Mouse (Mus musculus) T-helper 1 cell (primary cell): Measurements from ENCODE around the gene 6430628N08Rik.

ENCODE experiments used
- in situ Hi-C: fragments of 300-600 bp; cut with MboI, MseI; formaldehyde crosslinking; loops from one replicate; pipeline ENCODE4 v1.15.1; 2025; ENCODE audit warnings: high pct_unique_total_duplicates

Gene 6430628N08Rik

GRCm38 (mm10) chr4:115890553-115890952, at the start of gene 6430628N08Rik:
Gene 6430628N08Rik (plus strand): TSS chr4:115890665.
- in situ Hi-C loops: no loop called here

- in situ Hi-C loops: loop anchor here (25.0 kb wide), 1 partner anchor 1296 kb away; the partner anchor contains the start of genes Btbd19, Plk3 and Tctex1d4
These were observed 49.6 kb upstream of the 6430628N08Rik start for GRCm38 (mm10) chr4:115840842-115841241.

GRCm38 (mm10) chr4:115846656-115847055, 43.8 kb upstream of the 6430628N08Rik start:
- in situ Hi-C loops: loop anchor here (25.0 kb wide), 1 partner anchor 1291 kb away; the partner anchor contains the start of genes Btbd19, Plk3 and Tctex1d4

GRCm38 (mm10) chr4:115847377-115847776, 43.1 kb upstream of the 6430628N08Rik start:
- in situ Hi-C loops: loop anchor here (25.0 kb wide), 1 partner anchor 1290 kb away; the partner anchor contains the start of genes Btbd19, Plk3 and Tctex1d4

- in situ Hi-C loops: loop anchor here (25.0 kb wide), 1 partner anchor 1289 kb away; the partner anchor contains the start of genes Btbd19, Plk3 and Tctex1d4
These were observed 42.4 kb upstream of the 6430628N08Rik start for GRCm38 (mm10) chr4:115848083-115848482.

GRCm38 (mm10) chr4:115848990-115849677, 41.3 kb upstream of the 6430628N08Rik start:
- in situ Hi-C loops: loop anchor here (25.0 kb wide), 1 partner anchor 1288 kb away; the partner anchor contains the start of genes Btbd19, Plk3 and Tctex1d4

- in situ Hi-C loops: no loop called here
These were observed 40.4 kb upstream of the 6430628N08Rik start for GRCm38 (mm10) chr4:115850111-115850510.

- in situ Hi-C loops: no loop called here
These were observed 39.8 kb upstream of the 6430628N08Rik start for GRCm38 (mm10) chr4:115850631-115851030.

- in situ Hi-C loops: no loop called here
These were observed 38.9 kb upstream of the 6430628N08Rik start for GRCm38 (mm10) chr4:115851569-115851968.

GRCm38 (mm10) chr4:115855100-115855499, 35.4 kb upstream of the 6430628N08Rik start:
- in situ Hi-C loops: no loop called here

- in situ Hi-C loops: no loop called here
These were observed 34.9 kb upstream of the 6430628N08Rik start for GRCm38 (mm10) chr4:115855609-115856008.

GRCm38 (mm10) chr4:115856282-115856681, 34.2 kb upstream of the 6430628N08Rik start:
- in situ Hi-C loops: no loop called here

- in situ Hi-C loops: no loop called here
These were observed 33.1 kb upstream of the 6430628N08Rik start for GRCm38 (mm10) chr4:115857293-115857883.

GRCm38 (mm10) chr4:115863352-115863751, 27.1 kb upstream of the 6430628N08Rik start:
- in situ Hi-C loops: no loop called here

- in situ Hi-C loops: no loop called here
These were observed 26.6 kb upstream of the 6430628N08Rik start for GRCm38 (mm10) chr4:115863880-115864279.

- in situ Hi-C loops: no loop called here
These were observed 20.8 kb upstream of the 6430628N08Rik start for GRCm38 (mm10) chr4:115869512-115870210.

GRCm38 (mm10) chr4:115873231-115873630, 17.2 kb upstream of the 6430628N08Rik start:
- in situ Hi-C loops: no loop called here

GRCm38 (mm10) chr4:115878216-115878678, 12.2 kb upstream of the 6430628N08Rik start:
- in situ Hi-C loops: no loop called here

- in situ Hi-C loops: no loop called here
These were observed 11.6 kb upstream of the 6430628N08Rik start for GRCm38 (mm10) chr4:115878828-115879227.

GRCm38 (mm10) chr4:115881183-115881582, 9.3 kb upstream of the 6430628N08Rik start:
- in situ Hi-C loops: no loop called here

GRCm38 (mm10) chr4:115882195-115882594, 8.3 kb upstream of the 6430628N08Rik start:
- in situ Hi-C loops: no loop called here

GRCm38 (mm10) chr4:115884022-115884421, 6.4 kb upstream of the 6430628N08Rik start, which contains the start of gene Kncn:
Gene Kncn (plus strand): TSS chr4:115884400.
- in situ Hi-C loops: no loop called here
